ENCODE assay signal across 15 mouse cellular contexts in genomic region chr17:32040263-32040662, GRCm38 (mm10).
"Had no signal": no experiment of that assay in that cellular context is flagged by ENCODE, and none has a peak within 500 bp of the region (broad histone marks: within the 10 kb centered on the region; RNA-seq: fewer than 3 reads in every experiment).

No protein-coding gene starts in this region.

- H3K36me3 ChIP-seq: liver, embryonic 15.5 days; neural tube, embryonic 12.5 days had no signal

- ATAC-seq: intestine, embryonic 16.5 days had no signal

- H3K27me3 ChIP-seq: limb, embryonic 13.5 days; liver, embryonic 15.5 days; megakaryocyte, embryonic 14.5 days; midbrain, embryonic 12.5 days; neural tube, embryonic 12.5 days had no signal

- H3K4me2 ChIP-seq: limb, embryonic 13.5 days; liver, embryonic 15.5 days; lung, embryonic 14.5 days; midbrain, embryonic 12.5 days; neural tube, embryonic 12.5 days had no signal

- H3K9ac ChIP-seq: limb, embryonic 13.5 days; liver, embryonic 15.5 days; lung, embryonic 14.5 days; midbrain, embryonic 12.5 days; neural tube, embryonic 12.5 days had no signal

- H3K9me3 ChIP-seq: limb, embryonic 13.5 days; liver, embryonic 15.5 days; megakaryocyte, embryonic 14.5 days; midbrain, embryonic 12.5 days; neural tube, embryonic 12.5 days had no signal

- H3K4me3 ChIP-seq: limb, embryonic 13.5 days; liver, embryonic 15.5 days; megakaryocyte, embryonic 14.5 days; midbrain, embryonic 12.5 days; neural tube, embryonic 12.5 days had no signal

- DNase-seq: kidney, adult 2 months; kidney, postnatal 25 days; left cerebral cortex, postnatal 4 days; lung, embryonic 14.5 days; lung, postnatal 14 days; right cerebral cortex, adult 18-20 months; right cerebral cortex, postnatal 25 days; thymus, adult 18-20 months; thymus, postnatal 14 days had no signal

- H3K27ac ChIP-seq: limb, embryonic 13.5 days; liver, embryonic 15.5 days; midbrain, embryonic 12.5 days; neural tube, embryonic 12.5 days had no signal
